Mouse (Mus musculus) liver, embryonic 11.5 days (tissue): ENCODE data around the gene Mrpl55. TPM values are rescaled to one million over a fixed set of nuclear protein-coding genes. Genes with fewer than 3 reads are reported as not detected.

ENCODE experiments used
- ATAC-seq: fragments of 200-750 bp; cut with Nextera tagmentation; replicated peaks from 2 replicates; pipeline ENCODE4 v1.8.0; 2017; ENCODE audit warnings: moderate number of reproducible peaks, mild to moderate bottlenecking, moderate TSS enrichment, moderate library complexity; ENCODE audit not compliant: low FRiP score
- DNase-seq: peaks from one replicate; pipeline ENCODE4 v3.0.0-alpha.2; 2017; ENCODE audit warnings: low spot score
- H3K27ac ChIP-seq: fragments of 300-500 bp; sonication (generic); 2 replicates; pipeline ENCODE4 v1.5.1; 2014; ENCODE audit warnings: mild to moderate bottlenecking, low read depth, low read length, control low read depth
- H3K27me3 ChIP-seq: fragments of 300-500 bp; sonication (generic); replicated peaks from 2 replicates; pipeline ENCODE4 v1.6.1; 2014; ENCODE audit warnings: low read length, mixed read lengths; ENCODE audit not compliant: control insufficient read depth, insufficient read depth
- H3K36me3 ChIP-seq: fragments of 300-500 bp; sonication (generic); 2 replicates; pipeline ENCODE4 v1.6.1; 2014; ENCODE audit warnings: mild to moderate bottlenecking, low read length, moderate library complexity, mixed read lengths; ENCODE audit not compliant: control insufficient read depth, insufficient read depth
- H3K4me1 ChIP-seq: fragments of 300-500 bp; sonication (generic); replicated peaks from 2 replicates; pipeline ENCODE4 v1.6.1; 2014; ENCODE audit warnings: low read length, mixed read lengths; ENCODE audit not compliant: control insufficient read depth, insufficient read depth
- H3K4me2 ChIP-seq: fragments of 300-500 bp; sonication (generic); 2 replicates; pipeline ENCODE4 v1.6.1; 2014; ENCODE audit warnings: mild to moderate bottlenecking, control low read depth, moderate library complexity
- H3K4me3 ChIP-seq: fragments of 300-500 bp; sonication (generic); 2 replicates; pipeline ENCODE4 v1.5.1; 2014; ENCODE audit warnings: low read depth, low read length, control low read depth
- H3K9ac ChIP-seq: fragments of 300-500 bp; sonication (generic); 2 replicates; pipeline ENCODE4 v1.6.1; 2014; ENCODE audit warnings: low read depth, low read length, control low read depth
- H3K9me3 ChIP-seq: fragments of 300-500 bp; sonication (generic); 2 replicates; pipeline ENCODE4 v1.6.1; 2016; ENCODE audit warnings: low read length, inconsistent platforms, mixed read lengths; ENCODE audit not compliant: control insufficient read depth
- WGBS: fragments of 180-500 bp; shearing (Covaris S2); extraction: QIAGEN DNeasy Blood & Tissue Kit; methylation state at CpG from one replicate; pipeline ENCODE4 v1.1.7; 2014; 5-methylcytosine and 5-hydroxymethylcytosine counted together
- polyA plus RNA-seq: library from polyadenylated mRNA; unstranded; fragments of >200 nt; fragmentation: Nextera tagmentation; extraction: Ambion mirVana; gene quantifications from 2 replicates; pipeline ENCODE4 v1.2.1, GENCODE M21; 2014

Gene Mrpl55
- polyA plus RNA-seq, 1 experiment from 2014 or later: 104 TPM

GRCm38 (mm10) chr11:59182864-59183331, 19.4 kb upstream of the Mrpl55 start, which contains the start of gene Gjc2:
TSS of gene Gjc2 (minus strand) at chr11:59183213.
- H3K36me3 ChIP-seq: peaks cover 14% of the 10 kb centered on the region
- H3K9ac ChIP-seq: no peak within 1 kb of the TSS
- ATAC-seq (no peak), DNase-seq (no peak)
- H3K27me3 ChIP-seq: peaks cover 21% of the 10 kb centered on the region
- peaks cover 8% of the 10 kb centered on the region; the same call in 1 of the 2 replicates for H3K4me1 ChIP-seq
- H3K27ac ChIP-seq: no peak within 1 kb of the TSS; the same call in 1 of the 2 replicates
- H3K4me3 ChIP-seq: no peak within 1 kb of the TSS
- H3K9me3 ChIP-seq: no peaks in the 10 kb centered on the region
- H3K4me2 ChIP-seq: no peak within 1 kb of the TSS
- WGBS: 62% methylated on average over 3 of the region's 3 CpGs

GRCm38 (mm10) chr11:59183821-59184220, 18.5 kb upstream of the Mrpl55 start:
- no peak overlapping the region for H3K4me3 ChIP-seq
- peaks cover 14% of the 10 kb centered on the region for H3K36me3 ChIP-seq
- no peak overlapping the region for H3K27ac ChIP-seq
- peaks cover 8% of the 10 kb centered on the region; the same call in 1 of the 2 replicates for H3K4me1 ChIP-seq
- DNase-seq (no peak), ATAC-seq (peak; percentile 65)
- H3K27me3 ChIP-seq: peaks cover 12% of the 10 kb centered on the region
- no peak overlapping the region for H3K9ac ChIP-seq
- no peak overlapping the region for H3K4me2 ChIP-seq
- 37% methylated on average over 3 of the region's 3 CpGs for WGBS
- H3K9me3 ChIP-seq: no peaks in the 10 kb centered on the region

- Histone ChIP-seq H3K4me2 (no peak overlapping the region), H3K36me3 (peaks cover 14% of the 10 kb centered on the region), H3K9me3 (no peaks in the 10 kb centered on the region), H3K4me3 (no peak overlapping the region), H3K27ac (no peak overlapping the region), H3K4me1 (peaks cover 8% of the 10 kb centered on the region), H3K27me3 (no peaks in the 10 kb centered on the region), H3K9ac (no peak overlapping the region)
- DNase-seq: no peak
- ATAC-seq: no peak
- WGBS: 84% methylated on average over 5 of the region's 5 CpGs
These were observed 16.8 kb upstream of the Mrpl55 start for GRCm38 (mm10) chr11:59185490-59185889.

- no peak for ATAC-seq
- no peak overlapping the region for H3K4me3 ChIP-seq
- H3K36me3 ChIP-seq: peaks cover 14% of the 10 kb centered on the region
- no peak overlapping the region for H3K27ac ChIP-seq
- H3K27me3 ChIP-seq: no peaks in the 10 kb centered on the region
- DNase-seq: no peak
- WGBS: 70% methylated on average over 6 of the region's 6 CpGs
- H3K4me2 ChIP-seq: no peak overlapping the region
- H3K9ac ChIP-seq: no peak overlapping the region
- H3K4me1 ChIP-seq: peaks cover 11% of the 10 kb centered on the region
- H3K9me3 ChIP-seq: no peaks in the 10 kb centered on the region
These were observed 14.6 kb upstream of the Mrpl55 start for GRCm38 (mm10) chr11:59187706-59188105.

- DNase-seq (peak; percentile 92), ATAC-seq (peak; percentile 96)
- Histone ChIP-seq H3K9me3 (no peaks in the 10 kb centered on the region), H3K4me1 (peaks cover 3% of the 10 kb centered on the region), H3K27me3 (no peaks in the 10 kb centered on the region), H3K27ac (peak overlapping the region; percentile 93), H3K4me3 (peak overlapping the region; percentile 78), H3K9ac (peak overlapping the region; percentile 80), H3K4me2 (peak overlapping the region; percentile 85), H3K36me3 (no peaks in the 10 kb centered on the region)
- under 1% methylated on average over 53 of the region's 59 CpGs for WGBS
These were observed 10.8 kb upstream of the Mrpl55 start for GRCm38 (mm10) chr11:59191231-59192058.

GRCm38 (mm10) chr11:59192059-59192386, 10.3 kb upstream of the Mrpl55 start, which contains the start of gene Guk1:
TSS of gene Guk1 (minus strand) at chr11:59192212.
- no peaks in the 10 kb centered on the region for H3K27me3 ChIP-seq
- H3K9me3 ChIP-seq: no peaks in the 10 kb centered on the region
- DNase-seq (no peak), ATAC-seq (no peak)
- peaks cover 3% of the 10 kb centered on the region for H3K4me1 ChIP-seq
- H3K36me3 ChIP-seq: no peaks in the 10 kb centered on the region
- peak within 1 kb of the TSS; percentile 93 for H3K27ac ChIP-seq
- peak within 1 kb of the TSS; percentile 85 for H3K4me2 ChIP-seq
- H3K4me3 ChIP-seq: peak within 1 kb of the TSS; percentile 78
- peak within 1 kb of the TSS; percentile 80 for H3K9ac ChIP-seq
- 5% methylated on average over 16 of the region's 16 CpGs for WGBS

- H3K4me1 ChIP-seq: peaks cover 8% of the 10 kb centered on the region
- 0 out of 2 replicates have a peak, but pooled peaks cover 2% of the 10 kb centered on the region for H3K36me3 ChIP-seq
- no peaks in the 10 kb centered on the region for H3K27me3 ChIP-seq
- no peak overlapping the region for H3K27ac ChIP-seq
- H3K9me3 ChIP-seq: no peaks in the 10 kb centered on the region
- no peak overlapping the region for H3K9ac ChIP-seq
- no peak for DNase-seq
- no peak overlapping the region for H3K4me3 ChIP-seq
- no peak for ATAC-seq
- no peak overlapping the region for H3K4me2 ChIP-seq
These were observed 6.1 kb upstream of the Mrpl55 start for GRCm38 (mm10) chr11:59196230-59196629.

GRCm38 (mm10) chr11:59201216-59202002, 877 bp upstream of the Mrpl55 start:
- H3K4me3 ChIP-seq: peak overlapping the region; percentile 83
- H3K27me3 ChIP-seq: no peaks in the 10 kb centered on the region
- H3K4me1 ChIP-seq: peaks cover 8% of the 10 kb centered on the region
- peaks cover 18% of the 10 kb centered on the region; the same call in 1 of the 2 replicates for H3K36me3 ChIP-seq
- no peak for DNase-seq
- WGBS: 21% methylated on average over 16 of the region's 16 CpGs
- peak; percentile 5; the same call in 1 of the 2 replicates for ATAC-seq
- H3K27ac ChIP-seq: peak overlapping the region; percentile 81
- peak overlapping the region; percentile 91 for H3K4me2 ChIP-seq
- no peaks in the 10 kb centered on the region for H3K9me3 ChIP-seq
- peak overlapping the region; percentile 80 for H3K9ac ChIP-seq
